Mouse (Mus musculus) hindbrain, embryonic 16.5 days (tissue): Measurements from ENCODE around the gene Gm20696. TPM values are rescaled to one million over a fixed set of nuclear protein-coding genes. Genes with fewer than 3 reads are reported as not detected.

Experiments
- ATAC-seq: fragments of 200-750 bp; cut with Nextera tagmentation; 2 replicates; pipeline ENCODE4 v1.8.0; 2017; ENCODE audit warnings: moderate TSS enrichment, moderate library complexity
- H3K27ac ChIP-seq: fragments of 300-500 bp; sonication (generic); 2 replicates; pipeline ENCODE4 v1.5.1; 2014; ENCODE audit warnings: low read depth, mild to moderate bottlenecking, control low read depth, low read length, moderate library complexity
- H3K27me3 ChIP-seq: fragments of 300-500 bp; sonication (generic); replicated peaks from 2 replicates; pipeline ENCODE4 v1.6.1; 2014; ENCODE audit warnings: low read length; ENCODE audit not compliant: control insufficient read depth, insufficient read depth
- H3K36me3 ChIP-seq: fragments of 300-500 bp; sonication (generic); 2 replicates; pipeline ENCODE4 v1.6.1; 2014; ENCODE audit warnings: mild to moderate bottlenecking, low read length, moderate library complexity, mixed read lengths; ENCODE audit not compliant: control insufficient read depth, insufficient read depth
- H3K4me1 ChIP-seq: fragments of 300-500 bp; sonication (generic); 2 replicates; pipeline ENCODE4 v1.6.1; 2014; ENCODE audit warnings: low read depth, low read length; ENCODE audit not compliant: control insufficient read depth, insufficient read depth
- H3K4me2 ChIP-seq: fragments of 300-500 bp; sonication (generic); 2 replicates; pipeline ENCODE4 v1.6.1; 2014; ENCODE audit warnings: mild to moderate bottlenecking, low read length, control low read depth, moderate library complexity
- H3K4me3 ChIP-seq: fragments of 300-500 bp; sonication (generic); 2 replicates; pipeline ENCODE4 v1.5.1; 2014; ENCODE audit warnings: mild to moderate bottlenecking, low read length, control low read depth, moderate library complexity
- H3K9ac ChIP-seq: fragments of 300-500 bp; sonication (generic); 2 replicates; pipeline ENCODE4 v1.6.1; 2014; ENCODE audit warnings: low read depth, mild to moderate bottlenecking, control low read depth, low read length, moderate library complexity
- H3K9me3 ChIP-seq: fragments of 300-500 bp; sonication (generic); 2 replicates; pipeline ENCODE4 v1.6.1; 2014; ENCODE audit warnings: mild to moderate bottlenecking, low read length, moderate library complexity; ENCODE audit not compliant: control insufficient read depth
- WGBS: fragments of 180-500 bp; shearing (Covaris S2); extraction: QIAGEN DNeasy Blood & Tissue Kit; methylation state at CpG from one replicate; pipeline ENCODE4 v1.1.7; 2014; 5-methylcytosine and 5-hydroxymethylcytosine counted together
- polyA plus RNA-seq: library from polyadenylated mRNA; unstranded; fragments of >200 nt; fragmentation: Nextera tagmentation; extraction: Ambion mirVana; gene quantifications from 2 replicates; pipeline ENCODE4 v1.2.1, GENCODE M21; 2015

Gm20696 gene
- polyA plus RNA-seq, 1 experiment from 2014 or later = 1.8 TPM

GRCm38 (mm10) chr6:99691666-99692205, 25.1 kb upstream of the Gm20696 start:
- WGBS = 5% methylated on average over 25 of the region's 25 CpGs
- H3K36me3 ChIP-seq = no peaks in the 10 kb centered on the region
- peaks cover 25% of the 10 kb centered on the region for H3K4me1 ChIP-seq
- H3K4me2 ChIP-seq = peak overlapping the region; percentile 74
- ATAC-seq = peak; percentile 24
- H3K9ac ChIP-seq = peak overlapping the region; percentile 96
- peak overlapping the region; percentile 92 for H3K27ac ChIP-seq
- peaks cover 6% of the 10 kb centered on the region for H3K27me3 ChIP-seq
- H3K4me3 ChIP-seq = peak overlapping the region; percentile 88
- H3K9me3 ChIP-seq = no peaks in the 10 kb centered on the region

DNA sequence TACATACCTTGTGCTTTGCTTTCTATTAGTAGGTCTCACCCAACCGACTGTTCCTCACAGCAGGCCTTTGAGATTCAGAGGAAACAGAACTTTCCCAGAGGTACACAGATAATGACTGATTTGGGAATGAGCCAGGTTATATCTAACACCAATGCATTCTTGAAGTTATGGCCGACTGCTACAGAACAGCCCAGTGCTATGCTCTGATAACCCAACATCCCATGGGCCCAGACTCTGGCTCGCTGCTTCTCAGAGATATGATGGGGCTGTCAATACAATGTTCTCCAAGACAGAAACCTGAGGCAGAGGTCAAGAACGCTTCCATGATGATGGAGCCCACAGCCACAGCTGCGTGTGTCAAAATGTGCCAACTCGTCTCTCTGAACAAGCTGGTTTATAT, 21.9 kb upstream of the Gm20696 start:
- 87% methylated on average over 6 of the region's 6 CpGs for WGBS
- peaks cover 6% of the 10 kb centered on the region for H3K27me3 ChIP-seq
- H3K4me3 ChIP-seq = no peak overlapping the region
- H3K9me3 ChIP-seq = no peaks in the 10 kb centered on the region
- peaks cover 10% of the 10 kb centered on the region for H3K4me1 ChIP-seq
- no peak overlapping the region for H3K9ac ChIP-seq
- no peaks in the 10 kb centered on the region for H3K36me3 ChIP-seq
- H3K27ac ChIP-seq = no peak overlapping the region
- no peak overlapping the region for H3K4me2 ChIP-seq
- no peak for ATAC-seq

GRCm38 (mm10) chr6:99684899-99685298, 18.3 kb upstream of the Gm20696 start:
- Histone ChIP-seq H3K4me2 (no peak overlapping the region), H3K4me3 (no peak overlapping the region), H3K4me1 (no peaks in the 10 kb centered on the region), H3K27me3 (peaks cover 2% of the 10 kb centered on the region; the same call in 1 of the 2 replicates), H3K9me3 (no peaks in the 10 kb centered on the region), H3K27ac (no peak overlapping the region), H3K9ac (no peak overlapping the region), H3K36me3 (no peaks in the 10 kb centered on the region)
- 60% methylated on average over 5 of the region's 5 CpGs for WGBS
- ATAC-seq = no peak

DNA sequence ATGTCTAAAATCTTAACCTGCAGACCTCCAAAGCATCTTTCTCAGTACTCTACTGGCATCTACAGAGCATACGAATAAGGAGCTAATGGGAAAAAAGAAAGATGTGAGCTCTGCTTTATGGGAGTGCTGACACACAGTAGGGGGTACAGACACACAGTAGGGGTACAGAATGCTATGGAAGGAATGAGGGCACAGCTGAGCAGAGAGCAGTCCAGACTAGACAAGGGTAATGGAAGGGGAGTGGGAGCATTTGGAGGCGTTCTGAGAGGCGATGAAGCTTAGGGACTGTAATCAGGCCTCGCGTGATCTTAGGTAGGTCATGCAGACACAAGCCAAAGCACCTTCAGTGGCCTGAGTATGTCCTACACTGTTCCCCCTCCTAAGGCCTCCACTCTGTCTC, 17.4 kb upstream of the Gm20696 start:
- no peak overlapping the region for H3K4me2 ChIP-seq
- ATAC-seq = no peak
- H3K27ac ChIP-seq = no peak overlapping the region
- H3K4me3 ChIP-seq = no peak overlapping the region
- H3K9ac ChIP-seq = no peak overlapping the region
- no peaks in the 10 kb centered on the region for H3K27me3 ChIP-seq
- no peaks in the 10 kb centered on the region for H3K36me3 ChIP-seq
- WGBS = 94% methylated on average over 5 of the region's 5 CpGs
- H3K4me1 ChIP-seq = no peaks in the 10 kb centered on the region
- no peaks in the 10 kb centered on the region for H3K9me3 ChIP-seq

GRCm38 (mm10) chr6:99678108-99678507, 11.5 kb upstream of the Gm20696 start:
- ATAC-seq = peak; percentile 64; the same call in 1 of the 2 replicates
- Histone ChIP-seq H3K9ac (no peak overlapping the region), H3K36me3 (no peaks in the 10 kb centered on the region), H3K4me3 (no peak overlapping the region), H3K4me1 (no peaks in the 10 kb centered on the region), H3K27ac (no peak overlapping the region), H3K4me2 (peak overlapping the region; percentile 1; the same call in 1 of the 2 replicates), H3K27me3 (no peaks in the 10 kb centered on the region), H3K9me3 (no peaks in the 10 kb centered on the region)
- WGBS = 57% methylated on average over 11 of the region's 11 CpGs

- Histone ChIP-seq H3K4me1 (no peaks in the 10 kb centered on the region), H3K27ac (no peak overlapping the region), H3K4me3 (no peak overlapping the region), H3K9me3 (no peaks in the 10 kb centered on the region), H3K27me3 (no peaks in the 10 kb centered on the region), H3K9ac (no peak overlapping the region), H3K36me3 (no peaks in the 10 kb centered on the region), H3K4me2 (no peak overlapping the region)
- WGBS = 91% methylated on average over 8 of the region's 8 CpGs
- no peak for ATAC-seq
These were observed 10.7 kb upstream of the Gm20696 start for GRCm38 (mm10) chr6:99677325-99677724.

- peaks cover 12% of the 10 kb centered on the region for H3K4me1 ChIP-seq
- no peaks in the 10 kb centered on the region for H3K9me3 ChIP-seq
- no peak overlapping the region for H3K4me3 ChIP-seq
- WGBS = 66% methylated on average over 4 of the region's 4 CpGs
- ATAC-seq = no peak
- H3K27me3 ChIP-seq = no peaks in the 10 kb centered on the region
- no peak overlapping the region for H3K27ac ChIP-seq
- H3K36me3 ChIP-seq = no peaks in the 10 kb centered on the region
- no peak overlapping the region for H3K4me2 ChIP-seq
- H3K9ac ChIP-seq = no peak overlapping the region
These were observed 7.9 kb upstream of the Gm20696 start for GRCm38 (mm10) chr6:99674482-99674881.

- Histone ChIP-seq H3K9me3 (no peaks in the 10 kb centered on the region), H3K4me3 (no peak overlapping the region), H3K27ac (no peak overlapping the region), H3K9ac (no peak overlapping the region), H3K4me2 (no peak overlapping the region), H3K27me3 (no peaks in the 10 kb centered on the region), H3K36me3 (no peaks in the 10 kb centered on the region), H3K4me1 (peaks cover 22% of the 10 kb centered on the region)
- no peak for ATAC-seq
- 62% methylated on average over 3 of the region's 3 CpGs for WGBS
These were observed 5.2 kb upstream of the Gm20696 start for GRCm38 (mm10) chr6:99671768-99672167.

DNA sequence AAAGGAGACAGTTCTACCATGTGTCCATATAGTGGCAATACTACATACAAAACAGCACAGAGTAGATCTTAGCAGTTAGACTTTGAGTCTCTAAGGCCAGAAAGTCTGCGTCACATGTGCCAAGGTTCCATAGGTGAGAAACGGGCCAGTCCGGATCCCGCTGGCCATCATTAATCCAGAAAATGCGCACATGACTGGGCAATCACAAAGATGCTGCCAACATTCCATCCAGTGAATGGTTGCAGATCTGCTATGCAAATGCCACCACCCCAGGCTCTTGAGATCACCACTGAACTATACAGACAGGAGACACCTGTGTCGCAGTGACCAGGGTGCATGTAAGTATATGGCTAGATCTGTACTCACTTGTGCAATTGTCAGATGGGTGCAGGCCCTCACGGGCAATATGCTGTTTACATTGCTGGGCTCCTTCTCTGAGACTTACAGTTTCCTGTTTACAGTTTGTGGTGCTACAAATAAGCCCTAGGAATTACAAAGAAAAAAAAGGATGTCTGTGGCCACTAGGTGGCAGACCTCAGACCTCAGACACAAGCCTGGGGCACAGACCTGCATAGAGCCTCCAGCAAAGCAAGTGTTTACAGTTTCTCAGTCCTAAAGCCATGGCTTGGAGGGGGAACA, 4.0 kb upstream of the Gm20696 start:
- Histone ChIP-seq H3K4me3 (no peak overlapping the region), H3K4me2 (no peak overlapping the region), H3K27ac (peak overlapping the region; percentile 26), H3K9ac (no peak overlapping the region), H3K27me3 (no peaks in the 10 kb centered on the region), H3K9me3 (no peaks in the 10 kb centered on the region), H3K36me3 (no peaks in the 10 kb centered on the region), H3K4me1 (peaks cover 26% of the 10 kb centered on the region)
- WGBS = 50% methylated on average over 7 of the region's 7 CpGs
- peak; percentile 41 for ATAC-seq
